Mouse (Mus musculus) 3134 (cell line): ENCODE results near the gene Ptgis.
A peak's percentile ranks its signal among the peaks of the same experiment; 100 is the strongest.

ENCODE experiments used
- DNase-seq: peaks from one replicate; pipeline ENCODE4 v3.0.0-alpha.2; 2011; ENCODE audit warnings: low spot score; ENCODE audit not compliant: insufficient read length; ENCODE audit errors: extremely low read depth

Ptgis gene

GRCm38 (mm10) chr2:167240008-167240964 lies at the start of gene Ptgis:
Gene Ptgis (minus strand): TSS chr2:167240604.
- no peak for DNase-seq

DNA sequence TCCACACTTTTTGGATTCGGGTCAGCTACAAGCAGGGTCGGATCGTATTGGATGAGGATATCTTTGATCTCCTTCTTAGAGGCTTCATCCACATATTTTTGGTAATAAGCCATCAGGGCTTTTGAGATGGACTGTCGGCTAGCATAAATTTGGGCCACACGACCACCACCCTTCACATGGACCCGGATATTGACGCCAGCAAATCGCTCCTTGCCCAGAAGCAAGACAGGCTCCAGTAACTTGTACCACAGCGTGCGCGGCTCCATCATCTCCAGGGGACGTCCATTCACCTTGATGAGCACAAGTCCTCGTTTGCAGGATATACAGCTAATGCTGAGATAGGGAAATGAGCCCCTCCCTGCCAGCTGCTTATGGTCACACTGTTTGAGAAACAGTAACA lies 41.1 kb upstream of the Ptgis start:
- no peak for DNase-seq

DNA sequence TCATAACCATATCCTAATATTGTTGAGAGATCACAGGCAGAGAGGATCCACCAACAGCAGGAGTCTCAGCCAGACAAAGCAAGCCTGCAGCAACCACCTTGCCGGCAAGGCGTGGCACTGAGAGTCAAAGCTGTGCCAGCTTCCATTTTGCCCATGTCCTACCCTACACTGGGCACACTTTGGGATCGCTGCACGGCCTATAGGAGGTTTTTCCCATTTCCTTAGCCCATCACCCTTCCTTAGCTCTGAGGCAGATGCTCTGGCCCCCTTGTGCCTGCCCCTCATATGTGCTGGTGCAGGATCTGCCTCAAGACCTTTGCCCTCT lies 40.5 kb upstream of the Ptgis start:
- no peak for DNase-seq

GRCm38 (mm10) chr2:167280090-167280985 lies 39.9 kb upstream of the Ptgis start:
- DNase-seq, result peak; percentile 61

GRCm38 (mm10) chr2:167278751-167279526 lies 38.5 kb upstream of the Ptgis start:
- no peak for DNase-seq

DNA sequence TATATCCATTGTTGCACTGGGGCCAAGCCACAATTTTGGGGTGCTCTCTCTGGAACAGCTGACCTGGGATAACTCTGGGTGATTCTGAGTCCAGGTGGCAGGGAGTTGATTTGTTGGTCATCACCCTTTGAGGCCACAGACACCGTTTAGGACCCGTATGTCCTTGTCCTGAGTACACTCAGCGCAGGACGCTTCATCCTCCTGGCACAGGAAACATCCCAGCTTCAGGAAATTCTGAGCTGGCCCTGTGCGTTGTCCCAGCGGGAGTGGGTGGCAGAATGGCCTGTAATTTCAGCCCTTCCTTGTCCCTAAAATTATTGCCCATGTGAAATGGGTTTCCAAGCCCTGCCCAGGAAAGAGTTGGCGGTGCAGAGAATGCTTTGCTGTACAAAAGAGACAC lies 37.6 kb upstream of the Ptgis start:
- DNase-seq, result no peak

GRCm38 (mm10) chr2:167277026-167277425 lies 36.6 kb upstream of the Ptgis start:
- DNase-seq, result no peak

DNA sequence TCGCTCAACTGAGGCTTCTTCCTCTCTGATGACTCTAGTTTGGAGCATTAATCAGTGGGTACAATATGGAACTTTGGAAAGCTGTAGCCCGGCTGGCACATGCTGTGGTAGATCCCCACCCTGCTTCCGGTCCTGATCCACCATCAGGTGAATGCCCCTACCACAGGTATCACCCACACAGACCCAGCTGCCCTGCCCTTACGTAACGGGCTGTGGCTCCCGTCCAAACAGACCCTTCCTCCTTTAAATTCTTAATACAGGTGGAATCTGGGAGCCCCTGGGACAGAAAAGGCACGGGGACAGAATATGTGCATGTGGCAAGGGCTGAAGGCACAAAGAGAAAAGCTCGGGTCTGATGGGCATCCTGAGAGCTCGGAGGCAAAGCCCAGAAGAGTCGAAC lies 35.5 kb upstream of the Ptgis start:
- no peak for DNase-seq

- no peak for DNase-seq
These were observed 34.5 kb upstream of the Ptgis start for GRCm38 (mm10) chr2:167274713-167275465.

DNA sequence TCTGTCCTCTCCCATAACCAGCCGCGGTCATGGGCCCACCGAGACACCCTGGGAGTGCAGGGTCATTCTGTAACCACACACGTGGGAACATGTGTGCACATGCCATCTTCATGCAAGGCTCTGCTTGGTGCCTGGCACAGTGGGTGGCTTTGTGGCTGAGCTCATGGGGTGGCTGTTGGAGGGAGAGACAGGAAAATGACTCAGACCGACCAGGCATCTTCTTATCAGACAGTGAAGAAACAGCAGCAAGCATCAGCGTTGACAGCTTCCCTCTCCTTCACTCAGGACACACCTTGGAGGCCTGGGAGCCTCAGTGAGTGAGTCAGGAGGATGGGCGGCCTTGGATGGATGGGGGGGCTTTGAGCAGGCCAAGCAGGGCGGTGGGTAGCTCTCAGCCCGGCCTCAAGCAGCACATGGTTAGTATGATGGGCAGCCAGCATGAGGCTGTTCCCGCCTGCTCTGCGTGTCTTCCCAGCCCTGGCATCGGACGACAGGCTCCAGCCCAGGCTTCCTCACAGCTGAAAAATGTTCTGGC lies 32.9 kb upstream of the Ptgis start:
- DNase-seq, result no peak

DNA sequence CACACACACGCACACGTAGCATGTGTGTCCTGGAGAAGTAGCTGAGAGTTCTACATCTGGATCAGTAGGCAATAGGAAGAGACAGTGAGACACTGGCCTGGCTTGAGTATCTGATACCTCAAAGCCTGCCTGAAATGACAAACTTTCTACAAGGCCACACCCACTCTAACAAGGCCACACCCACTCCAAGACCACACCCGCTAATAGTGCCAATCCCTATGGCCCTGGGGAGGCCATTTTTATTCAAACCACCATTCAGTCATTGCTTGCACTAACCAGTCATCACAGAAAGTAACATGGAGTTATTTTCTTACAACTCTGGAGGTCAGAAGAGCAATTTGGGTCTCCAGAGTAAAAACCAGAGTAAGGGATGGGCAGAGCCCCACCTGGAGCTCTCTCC lies 32.3 kb upstream of the Ptgis start:
- DNase-seq, result no peak

DNA sequence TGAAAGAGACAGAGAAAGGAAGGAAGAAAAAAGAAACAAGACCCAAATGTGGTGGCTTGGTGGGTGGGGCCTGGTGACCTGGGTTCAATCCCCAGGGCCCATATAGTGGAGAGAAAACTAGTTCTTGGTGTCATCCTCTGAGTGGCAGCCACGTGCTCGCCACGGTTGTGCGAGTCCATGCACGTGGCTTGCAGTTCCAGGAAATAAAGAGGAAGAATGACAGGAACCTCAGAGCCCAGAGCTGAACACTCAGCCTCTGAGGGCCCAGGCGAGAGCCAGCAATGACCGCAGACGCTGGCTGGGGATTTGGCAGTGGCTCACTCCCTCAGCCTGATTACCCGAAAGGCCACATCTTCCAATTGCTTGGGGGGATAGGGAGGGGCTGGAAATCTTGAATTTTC lies 30.7 kb upstream of the Ptgis start:
- peak; percentile 49 for DNase-seq

GRCm38 (mm10) chr2:167270496-167270895 lies 30.1 kb upstream of the Ptgis start:
- DNase-seq, result no peak

DNA sequence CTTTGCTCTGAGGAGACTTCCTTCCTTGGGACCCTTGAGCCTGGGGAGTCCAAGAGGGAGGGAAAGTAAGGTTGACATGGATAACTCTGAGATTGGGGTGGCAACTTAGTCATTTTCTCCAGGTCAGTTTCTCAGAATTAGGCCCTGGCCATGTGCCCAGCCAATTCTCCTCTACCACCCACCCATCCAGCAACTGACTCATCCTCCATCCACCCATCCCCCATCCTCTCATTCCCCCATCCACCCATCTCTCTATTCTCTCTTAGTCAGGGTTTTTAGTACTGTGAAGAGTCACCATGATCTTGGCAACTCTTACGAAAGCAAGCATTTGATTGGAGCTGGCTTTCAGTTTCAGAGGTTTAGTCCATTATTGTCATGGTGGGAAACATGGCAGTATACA lies 28.3 kb upstream of the Ptgis start:
- no peak for DNase-seq

DNA sequence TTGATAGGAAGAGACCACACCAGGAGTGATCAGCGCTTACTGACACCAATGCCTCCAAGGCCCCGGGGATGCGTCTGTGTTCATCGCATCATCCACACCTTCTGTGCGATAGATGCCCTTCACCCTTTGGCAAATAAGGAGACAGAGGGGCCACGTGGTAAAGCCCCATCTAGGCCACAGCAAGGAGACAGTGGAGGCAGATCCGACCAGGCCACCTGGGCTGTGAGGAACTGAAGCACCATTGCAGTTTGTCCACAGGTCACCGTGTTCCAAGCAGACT lies 27.9 kb upstream of the Ptgis start:
- no peak for DNase-seq

DNA sequence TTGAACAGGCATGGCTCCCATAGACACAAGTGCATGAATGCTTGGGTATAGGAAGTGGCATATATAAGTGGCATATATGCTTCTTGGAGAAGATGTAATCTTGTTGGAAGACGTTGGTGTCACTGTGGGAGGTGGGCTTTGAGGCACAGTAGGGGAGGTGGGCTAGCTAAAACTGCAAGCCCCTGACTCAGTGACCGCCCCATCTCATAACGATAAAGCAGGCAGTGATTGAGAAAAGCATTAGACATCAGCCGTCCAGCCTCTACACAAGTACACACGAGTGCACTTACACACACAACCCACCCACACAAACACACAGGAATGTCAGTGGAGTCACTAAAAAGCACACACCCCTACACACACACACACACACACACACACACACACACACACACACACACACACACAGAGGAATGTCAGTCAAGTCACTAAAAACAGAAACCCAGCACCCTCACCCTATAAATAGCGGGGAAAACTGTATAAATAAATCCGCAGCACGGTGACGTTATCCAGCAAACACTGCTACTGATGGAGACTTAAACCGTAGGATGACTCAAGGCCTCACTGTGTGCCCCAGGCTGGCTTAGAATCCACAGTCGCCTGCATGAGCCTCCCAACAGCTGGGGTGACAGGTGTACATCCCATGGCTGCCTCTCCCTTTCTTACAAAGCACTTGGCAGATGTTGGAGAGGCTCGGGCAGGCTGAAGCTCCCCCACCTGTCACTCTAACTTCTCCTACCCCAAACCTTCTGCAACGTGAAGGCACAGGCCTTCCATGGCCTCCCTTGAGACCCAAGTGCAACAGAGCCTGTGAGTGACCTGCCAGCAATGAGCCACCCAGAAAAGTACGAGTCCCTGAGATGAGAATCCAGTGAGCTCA lies 27.4 kb upstream of the Ptgis start:
- DNase-seq, result no peak

DNA sequence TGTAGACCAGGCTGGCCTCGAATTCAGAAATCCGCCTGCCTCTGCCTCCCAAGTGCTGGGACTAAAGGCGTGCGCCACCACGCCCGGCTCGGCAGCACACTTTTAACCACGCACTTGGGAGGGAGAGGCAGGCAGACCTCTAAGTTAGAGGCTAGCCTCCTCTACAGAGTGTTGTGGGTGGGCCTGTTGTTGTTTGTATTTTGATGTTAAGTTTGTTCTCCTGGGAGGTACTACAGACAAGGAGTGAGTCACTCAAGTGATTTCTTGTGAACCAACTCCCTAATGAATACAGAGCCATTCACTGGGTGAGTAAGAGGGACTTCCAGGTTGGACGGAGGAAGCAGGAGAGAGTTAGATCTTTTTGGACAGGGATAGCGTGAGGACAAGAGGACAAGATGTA lies 25.8 kb upstream of the Ptgis start:
- no peak for DNase-seq

DNA sequence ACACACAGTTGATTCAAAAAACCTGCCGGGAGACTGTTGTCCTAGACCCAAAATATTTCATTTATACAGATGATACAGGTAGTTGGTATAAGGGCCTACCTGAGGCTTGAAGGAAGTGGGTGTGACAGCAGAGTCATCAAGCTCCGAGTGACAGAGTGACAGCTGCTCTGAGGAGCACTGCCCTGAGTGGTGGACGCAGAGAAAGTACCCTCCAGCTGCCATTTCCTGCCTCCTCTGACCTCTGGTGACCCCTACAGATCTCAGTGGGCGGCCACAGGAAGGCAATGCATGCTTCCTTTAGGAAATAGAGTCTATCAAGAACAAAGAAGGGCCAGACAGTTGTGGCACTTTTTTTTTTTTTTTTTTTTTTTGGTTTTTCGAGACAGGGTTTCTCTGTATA lies 25.4 kb upstream of the Ptgis start:
- no peak for DNase-seq

DNA sequence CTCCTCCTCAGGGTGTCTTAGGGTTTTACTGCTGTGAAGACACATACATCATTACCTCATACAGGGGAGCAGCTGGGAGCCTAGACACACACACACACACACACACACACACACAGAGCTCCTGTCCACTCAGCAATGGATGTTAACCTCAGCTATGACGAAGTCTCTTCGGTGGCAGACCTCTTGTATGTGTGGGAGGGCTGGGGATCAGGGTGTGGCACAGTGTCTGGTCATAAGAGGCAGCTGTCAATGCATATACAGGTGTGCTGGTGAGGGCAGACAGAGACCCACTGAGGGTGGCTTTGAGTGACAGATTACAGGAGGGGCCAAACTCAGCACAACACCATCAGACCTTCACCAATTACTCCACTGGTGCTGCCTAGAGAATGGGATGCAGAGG lies 24.6 kb upstream of the Ptgis start:
- no peak for DNase-seq
